Mouse (Mus musculus) kidney, postnatal 36 days (tissue): ENCODE data around the gene Gm10197.
A peak's percentile ranks its signal among the peaks of the same experiment; 100 is the strongest.

Experiments used
- DNase-seq, 2 experiments: peaks; one replicate each; pipeline ENCODE4 v3.0.0; 2021 to 2022; ENCODE audit warnings: mixed read lengths in 2 of 2

The Gm10197 gene

DNA sequence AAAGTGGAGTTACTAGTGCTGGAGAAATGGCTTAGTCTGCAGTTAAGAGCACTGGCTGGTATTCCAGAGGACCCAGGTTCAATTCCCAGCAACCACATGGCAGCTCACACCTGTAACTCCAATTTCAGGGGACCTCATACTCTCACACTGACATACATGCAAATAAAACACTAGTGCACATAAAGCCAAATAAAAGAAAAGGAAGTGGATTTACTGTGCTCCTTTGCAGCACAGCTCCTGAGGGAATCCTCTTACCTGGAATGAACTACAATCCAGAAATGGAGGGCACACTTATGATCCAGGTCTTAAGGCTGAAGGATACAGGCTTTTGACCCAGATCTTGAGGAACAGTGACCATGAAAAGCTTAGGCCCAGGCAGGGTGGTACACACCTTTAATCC lies 22.1 kb upstream of the Gm10197 start:
- no peak for DNase-seq

DNA sequence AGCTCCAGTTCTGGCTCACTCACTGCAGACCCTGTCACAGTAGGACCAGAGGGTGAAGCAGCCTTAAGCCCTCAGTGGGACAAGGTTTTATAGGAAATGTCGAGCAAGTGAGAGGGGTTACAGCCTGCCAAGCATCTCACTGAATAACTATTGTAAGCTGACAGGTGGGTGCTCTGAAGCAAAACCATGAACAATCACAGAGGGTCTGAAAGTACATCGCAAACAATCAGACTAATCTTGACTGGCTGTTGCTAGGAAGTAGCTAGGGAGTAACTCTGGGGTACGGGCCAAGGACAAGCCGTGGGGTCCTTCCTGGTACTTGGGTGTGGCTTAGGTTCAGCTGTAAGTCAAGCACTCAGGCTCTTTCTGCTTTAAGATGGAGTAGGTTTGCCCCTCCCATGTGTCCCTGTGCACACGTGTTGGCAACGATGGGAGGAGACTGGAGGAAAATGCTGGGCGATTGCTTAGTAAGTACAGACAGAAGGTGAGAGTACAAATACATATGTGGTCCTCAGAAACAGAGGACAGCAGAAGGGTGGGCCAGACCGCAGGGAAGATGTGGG lies 21.3 kb upstream of the Gm10197 start:
- no peak for DNase-seq

DNA sequence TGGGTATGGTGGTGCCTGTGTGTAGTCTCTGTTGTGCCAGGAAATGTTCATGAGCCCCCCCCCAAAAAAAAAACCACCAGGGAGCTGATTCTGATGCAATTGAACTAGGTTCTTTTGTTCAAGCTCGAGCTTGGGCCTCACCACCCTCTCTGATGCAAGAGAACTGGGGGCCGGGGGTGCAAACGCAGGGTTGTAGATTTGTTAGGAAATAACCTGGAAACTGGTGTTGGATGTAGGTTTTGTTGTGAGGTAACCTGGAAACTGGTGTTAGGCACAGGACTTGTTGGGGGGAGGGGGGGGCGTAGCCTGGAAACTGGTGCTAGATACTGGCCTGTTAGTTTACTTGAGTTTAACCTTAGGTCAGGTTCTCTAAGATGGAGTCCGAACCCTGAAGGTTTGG lies 20.2 kb upstream of the Gm10197 start:
- DNase-seq, result no peak

GRCm38 (mm10) chr19:53391386-53391785 lies 19.8 kb upstream of the Gm10197 start:
- DNase-seq, result no peak

GRCm38 (mm10) chr19:53390495-53391007 lies 19.0 kb upstream of the Gm10197 start, which contains the start of gene Smndc1:
TSS of gene Smndc1 (minus strand) at chr19:53390578.
- DNase-seq, result peak; percentile 100

DNA sequence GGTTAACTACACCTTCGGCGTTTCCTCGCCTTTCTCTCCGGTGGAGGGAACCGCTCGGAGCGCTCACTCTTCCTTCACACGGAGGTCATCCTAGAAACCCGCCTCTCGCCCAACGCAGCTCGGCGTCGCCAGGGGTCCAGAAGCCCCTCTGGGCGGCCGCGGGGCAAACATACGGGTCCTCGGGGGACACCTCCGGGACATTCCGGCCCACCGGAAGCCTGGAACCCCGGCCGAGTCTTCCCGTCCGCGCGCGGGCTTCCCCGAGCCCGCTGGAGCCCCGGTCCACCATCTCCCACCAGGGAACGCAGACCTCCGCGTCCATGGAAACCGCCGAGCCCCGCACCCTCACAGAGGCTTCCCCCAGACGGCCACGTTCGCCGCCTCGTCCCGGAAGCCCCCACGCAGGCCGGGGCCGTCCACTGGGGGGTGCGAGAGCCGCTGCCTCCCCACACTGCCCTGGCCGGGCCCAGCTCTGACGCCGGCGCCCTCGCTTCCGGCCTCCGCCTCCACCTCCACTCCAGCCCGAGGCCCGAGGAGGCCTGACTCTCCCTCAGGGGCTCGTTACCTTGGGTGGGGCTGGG lies 18.4 kb upstream of the Gm10197 start:
- DNase-seq, result no peak

DNA sequence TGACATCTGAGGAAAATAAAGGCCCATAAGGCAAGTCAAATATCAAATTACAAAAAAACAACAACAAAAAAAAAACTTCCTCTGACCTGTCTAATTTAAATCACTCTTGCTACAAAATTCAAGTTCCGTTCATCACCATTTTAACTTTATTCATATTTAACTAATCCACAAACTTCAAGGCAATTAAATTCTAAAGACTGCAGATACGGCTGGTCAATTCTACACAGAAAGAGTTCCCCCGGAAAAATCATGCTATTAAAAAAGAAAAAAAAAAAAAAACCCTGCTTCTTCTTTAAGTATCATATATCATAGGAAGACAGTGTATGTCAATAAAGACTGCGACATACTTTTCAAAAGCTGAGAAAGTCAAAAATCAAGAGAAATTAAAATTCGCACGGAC lies 17.9 kb upstream of the Gm10197 start:
- no peak for DNase-seq

- no peak for DNase-seq
Observed at GRCm38 (mm10) chr19:53383336-53383735, 11.8 kb upstream of the Gm10197 start.

- DNase-seq, result no peak
Observed at GRCm38 (mm10) chr19:53378421-53378820, 6.9 kb upstream of the Gm10197 start.

DNA sequence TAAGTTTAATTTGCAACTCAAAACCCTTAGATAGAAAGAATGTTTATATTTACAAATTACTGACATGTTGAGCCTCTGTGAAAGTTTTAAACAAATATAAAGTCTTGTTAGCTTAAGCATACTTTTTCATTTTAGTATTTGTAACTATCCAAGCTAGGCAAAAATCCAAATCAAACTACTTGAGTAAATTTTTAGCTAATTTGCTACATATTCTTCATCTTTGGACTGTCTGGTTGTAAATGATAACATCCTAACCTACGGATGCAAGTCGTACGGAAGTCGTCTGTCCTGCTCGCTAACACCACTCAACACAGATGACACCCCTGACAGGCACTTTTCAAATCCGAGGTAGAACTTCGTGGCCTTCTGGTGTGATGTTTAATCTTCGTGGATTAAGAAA lies 6.1 kb upstream of the Gm10197 start:
- no peak for DNase-seq

DNA sequence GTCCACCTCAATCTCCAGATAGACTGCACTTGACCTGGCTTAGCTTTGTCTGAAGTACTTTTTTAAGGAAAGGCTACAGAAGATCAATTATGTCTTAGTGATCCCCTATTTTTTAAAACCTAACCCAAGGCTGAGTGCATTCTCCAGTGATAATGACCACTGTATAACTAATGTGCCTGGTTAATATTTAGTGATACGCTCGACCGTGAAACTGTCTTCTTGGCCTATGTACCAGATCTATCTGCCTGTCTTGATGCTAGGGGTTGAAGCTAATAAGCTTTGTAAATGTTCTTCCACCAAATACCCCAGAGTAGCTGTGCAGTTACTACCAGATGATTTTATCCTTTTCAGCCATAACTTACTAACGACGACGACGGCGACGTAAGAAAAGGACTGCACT lies 4.2 kb upstream of the Gm10197 start:
- DNase-seq, result peak in 1 of 2 experiments; percentile 74

- peak in 1 of 2 experiments; percentile 38 for DNase-seq
Observed at GRCm38 (mm10) chr19:53375299-53375698, 3.7 kb upstream of the Gm10197 start.

DNA sequence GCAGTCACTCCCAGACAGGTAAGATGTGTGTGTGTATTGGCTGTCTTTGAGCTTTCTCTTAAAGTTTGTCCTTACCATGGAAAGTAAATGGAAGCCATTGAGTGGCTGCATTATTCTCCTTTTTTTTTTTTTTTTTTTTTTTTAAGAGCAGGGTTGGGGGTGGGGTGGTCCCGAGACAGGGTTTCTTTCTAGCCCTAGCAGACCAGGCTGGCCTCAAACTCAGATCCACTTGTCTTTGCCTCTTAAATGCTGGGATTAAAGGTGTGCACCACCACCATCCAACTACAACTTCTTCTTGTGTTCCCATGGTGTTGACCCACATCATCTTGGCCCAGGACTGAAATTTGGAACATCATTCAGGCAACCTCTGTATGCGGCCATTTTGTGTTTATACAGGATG lies 2.0 kb upstream of the Gm10197 start:
- no peak for DNase-seq

DNA sequence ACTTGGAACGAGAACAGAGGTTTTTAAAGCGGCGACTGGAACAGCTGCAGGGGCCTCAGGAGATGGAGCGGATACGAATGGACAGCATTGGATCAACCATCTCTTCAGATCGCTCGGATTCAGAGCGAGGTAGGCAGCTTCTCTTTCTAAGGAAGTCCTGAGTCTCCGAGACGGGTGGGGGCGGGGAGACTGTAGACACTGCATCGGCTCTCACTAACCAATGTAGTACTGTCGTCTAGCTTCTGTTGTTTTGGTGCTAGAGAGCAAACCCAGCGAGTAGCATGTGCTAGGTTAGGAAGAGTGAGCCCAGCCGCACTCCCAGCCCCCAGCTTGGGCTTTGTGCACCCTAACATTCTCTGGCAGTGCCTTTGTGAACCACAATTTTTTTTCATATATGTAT lies 1.3 kb downstream of the Gm10197 start:
- peak in 1 of 2 experiments; percentile 34 for DNase-seq

DNA sequence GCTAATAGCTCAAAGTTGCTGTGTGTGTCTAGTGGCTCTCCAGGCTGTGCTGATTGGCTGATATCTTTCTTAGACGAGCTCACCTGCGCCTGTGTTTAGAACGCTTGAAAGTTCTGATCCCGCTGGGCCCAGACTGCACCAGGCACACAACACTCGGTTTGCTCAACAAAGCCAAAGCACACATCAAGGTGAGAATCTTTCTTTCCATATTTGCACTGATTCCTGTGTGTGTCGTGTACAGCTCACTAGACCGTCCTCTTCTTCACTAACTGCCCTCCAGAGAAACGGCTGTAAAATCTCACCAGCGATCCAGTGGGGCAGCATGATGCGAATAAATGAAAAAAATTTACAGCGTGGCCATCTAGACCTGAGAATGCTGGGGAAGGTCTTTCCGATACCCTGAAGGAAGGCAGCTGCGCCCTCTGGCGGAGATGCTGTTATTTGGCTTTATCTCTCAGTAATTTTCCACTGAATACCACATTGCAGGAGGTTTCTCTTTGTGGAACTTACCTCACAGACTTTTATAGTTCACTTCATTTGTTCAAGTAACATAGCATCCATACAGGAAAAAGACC lies 2.0 kb downstream of the Gm10197 start:
- DNase-seq, result peak; percentile 89 to 94

DNA sequence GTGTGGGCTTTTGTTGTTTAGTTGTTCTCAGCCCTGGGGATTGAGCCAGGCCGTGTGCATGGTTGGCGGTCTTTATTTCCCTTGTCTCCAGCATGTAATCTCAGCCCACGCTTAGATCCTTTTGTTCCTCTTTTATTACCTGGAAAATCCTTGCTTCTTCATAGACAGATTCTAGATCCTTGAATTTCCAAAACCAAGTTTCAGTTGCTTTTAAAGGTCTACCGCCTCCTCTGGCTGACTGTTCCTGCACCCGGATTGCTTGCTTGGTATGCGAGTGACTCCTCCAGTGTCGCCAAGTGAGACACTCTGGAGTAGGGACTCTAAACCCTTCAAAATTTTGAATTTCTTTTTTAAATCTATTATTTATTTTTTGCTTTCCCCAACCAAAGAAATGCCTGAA lies 4.7 kb downstream of the Gm10197 start:
- DNase-seq, result no peak

DNA sequence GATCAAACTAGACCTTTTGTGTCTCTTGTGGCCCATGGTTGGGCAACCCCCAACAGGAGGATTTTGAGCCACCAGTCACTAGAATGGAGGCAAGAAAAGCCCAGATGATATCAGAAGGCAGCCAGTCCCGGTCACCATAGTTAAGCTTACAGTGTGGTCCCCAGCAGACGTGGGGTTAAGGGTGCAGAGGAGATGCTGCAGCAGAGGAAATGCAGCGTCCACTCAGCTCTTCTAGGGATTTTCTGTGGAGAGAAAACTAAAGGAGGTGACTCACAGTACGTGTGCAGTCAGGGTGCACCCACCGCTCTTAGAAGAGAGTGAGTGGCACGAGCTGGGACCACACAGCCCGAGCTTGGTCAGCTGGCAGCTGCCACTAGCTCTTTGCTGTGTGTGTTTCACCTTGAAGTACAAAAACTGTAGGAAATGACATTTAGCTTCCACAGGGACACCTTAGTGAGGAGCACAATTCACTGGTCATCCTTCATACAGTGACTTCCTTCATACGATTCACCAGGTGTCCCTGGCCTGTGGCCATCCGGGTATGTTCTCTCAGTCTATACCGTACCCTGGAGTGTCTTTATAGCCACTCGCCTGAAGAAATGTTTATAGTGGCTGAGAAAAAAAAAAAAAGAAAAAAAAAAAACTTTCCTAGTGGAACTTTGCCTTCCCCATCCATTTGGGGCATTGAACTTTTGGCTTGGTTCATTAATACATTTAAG lies 5.3 kb downstream of the Gm10197 start:
- DNase-seq, result no peak

DNA sequence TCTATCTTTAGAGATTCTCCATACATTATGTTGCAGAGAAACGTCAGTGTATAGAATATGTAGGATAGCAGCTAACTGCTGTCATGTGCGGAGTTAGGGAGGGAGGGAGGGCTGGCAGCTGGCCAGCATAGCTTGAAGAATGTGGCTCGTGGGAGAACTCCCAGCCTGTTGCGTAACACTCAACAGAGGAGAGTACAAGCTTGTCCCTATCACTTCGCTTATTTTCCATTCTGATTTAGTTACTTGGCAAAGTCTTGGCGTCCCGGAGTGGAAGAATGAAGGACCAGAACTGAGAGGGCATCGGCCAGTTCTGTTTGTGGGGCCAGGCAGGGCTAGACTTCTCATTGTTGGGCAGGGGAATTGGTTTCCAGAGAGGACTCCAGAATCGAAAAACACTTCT lies 6.6 kb downstream of the Gm10197 start:
- peak; percentile 81 to 91 for DNase-seq

DNA sequence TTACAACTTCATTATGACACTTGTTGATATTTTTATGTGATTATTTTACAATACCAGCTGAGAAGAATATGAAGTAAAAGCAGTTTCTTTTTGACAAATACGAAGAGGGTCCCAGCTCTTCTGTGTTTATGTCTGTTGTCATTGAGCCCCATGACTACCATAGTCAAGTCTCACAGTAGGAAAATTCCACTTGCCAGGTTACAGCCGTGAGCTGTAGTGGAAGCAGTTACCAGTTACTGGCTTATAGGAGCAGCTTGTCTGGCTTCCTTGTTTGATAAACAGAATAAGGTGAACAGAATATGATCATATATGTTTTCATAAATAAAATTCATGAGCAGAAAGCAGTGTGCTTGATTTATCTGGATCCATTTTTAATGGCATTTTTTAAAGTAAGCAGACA lies 7.0 kb downstream of the Gm10197 start:
- no peak for DNase-seq

- DNase-seq, result peak in 1 of 2 experiments; percentile 70
Observed at GRCm38 (mm10) chr19:53362967-53363366, 8.6 kb downstream of the Gm10197 start.

- DNase-seq, result peak; percentile 61 to 75
Observed at GRCm38 (mm10) chr19:53360265-53360958, 11.2 kb downstream of the Gm10197 start.

GRCm38 (mm10) chr19:53359160-53360033 lies 12.2 kb downstream of the Gm10197 start:
- peak; percentile 63 to 84 for DNase-seq
